Mouse (Mus musculus) ovary, postnatal 10 days (tissue): ENCODE data around the gene Peli2.
"Not testable (repeated sequence)": the region's sequence is repeated elsewhere in the genome, so short reads cannot be mapped to it uniquely, and the experiment has no call there.

Experiments used
- DNase-seq: peaks from one replicate; pipeline ENCODE4 v3.0.0; 2022; ENCODE audit warnings: low spot score

Peli2 gene

GRCm38 (mm10) chr14:48120752-48121528 lies at the start of gene Peli2:
Gene Peli2 (plus strand): TSS chr14:48120823.
- peak; percentile 69 for DNase-seq

DNA sequence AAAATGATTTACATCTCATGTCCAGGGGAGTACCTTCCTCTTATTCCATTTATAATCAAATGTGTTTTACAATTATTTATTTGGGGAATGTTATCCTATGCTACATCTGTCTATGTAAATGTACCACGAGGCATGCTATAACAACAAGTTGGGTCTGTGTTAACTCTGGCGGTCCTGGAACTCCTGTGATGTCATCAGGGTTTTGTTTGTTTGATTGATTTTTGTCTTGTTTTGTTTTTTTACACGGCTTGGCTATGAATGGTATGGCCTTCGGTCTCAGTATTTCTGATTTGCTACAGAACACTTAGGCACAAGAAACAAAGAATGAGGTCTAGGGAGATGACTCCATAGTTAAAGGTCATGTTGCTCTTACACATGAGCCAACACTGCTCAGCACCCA lies 48.5 kb upstream of the Peli2 start:
- no peak for DNase-seq

GRCm38 (mm10) chr14:48073247-48074161 lies 47.1 kb upstream of the Peli2 start:
- no peak for DNase-seq

DNA sequence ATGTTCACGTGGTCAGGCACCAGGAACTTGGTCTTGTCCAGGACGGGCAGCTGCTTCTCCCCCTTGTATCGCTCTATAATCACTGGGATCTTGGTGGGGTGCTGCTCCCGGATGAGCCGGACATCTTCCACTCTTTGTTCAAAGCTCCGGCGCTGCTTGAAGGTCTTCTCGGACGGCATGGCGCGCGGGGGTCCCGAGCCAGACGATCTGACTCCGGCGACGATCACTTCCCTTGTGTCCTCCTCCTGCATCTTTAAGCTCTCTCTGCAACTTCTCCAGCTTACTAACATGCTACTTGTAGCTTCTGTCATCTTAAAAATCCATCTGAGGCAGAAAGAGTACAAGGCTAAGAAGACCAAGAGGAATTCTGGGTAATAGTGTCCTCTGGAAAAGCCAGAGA lies 41.0 kb upstream of the Peli2 start:
- not testable (repeated sequence) for DNase-seq

DNA sequence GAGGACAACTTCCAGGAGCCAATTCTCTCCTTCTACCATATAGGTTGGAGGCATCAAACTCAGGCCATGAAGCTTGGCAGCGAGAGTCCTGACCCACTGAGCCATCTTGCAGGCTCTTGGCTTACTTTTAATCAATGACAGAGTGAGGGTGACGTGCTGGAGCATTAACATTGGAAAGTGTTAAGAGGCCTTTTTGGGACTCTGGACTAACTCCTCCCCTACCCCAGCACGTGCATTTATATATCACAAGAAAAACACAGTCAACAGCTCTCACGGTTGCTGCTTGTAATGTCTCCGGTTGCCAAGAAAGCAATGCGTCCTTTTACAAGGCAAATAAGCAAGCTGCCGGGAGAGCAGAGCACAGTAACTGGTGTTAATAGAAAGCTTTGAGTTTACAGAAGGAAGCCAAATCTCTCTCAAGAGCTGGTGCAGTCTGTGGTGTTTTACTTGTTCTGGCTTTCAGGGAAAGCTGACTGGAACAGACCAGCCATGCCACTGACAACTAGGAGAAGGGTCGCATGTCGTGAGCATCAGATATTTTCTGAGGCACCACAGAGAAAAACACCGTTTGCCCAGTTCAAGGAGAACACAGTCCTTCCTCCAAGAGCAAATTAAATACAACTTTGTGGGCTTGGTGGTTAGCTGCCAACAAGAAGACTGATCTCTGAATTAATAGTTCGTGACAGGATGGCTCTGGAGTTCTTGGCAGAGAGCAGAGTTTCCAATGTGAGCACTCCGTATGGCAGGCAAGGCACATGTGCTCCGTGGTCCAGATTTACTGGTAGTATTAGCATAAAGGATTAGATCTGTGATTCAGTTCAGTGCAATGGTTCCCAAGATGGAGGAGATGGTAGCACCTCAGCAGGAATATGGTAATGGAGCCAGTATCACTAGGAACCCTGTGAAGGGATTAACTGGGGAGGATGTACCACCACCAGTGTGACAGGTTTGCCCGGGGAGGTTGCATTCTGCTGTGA lies 36.5 kb upstream of the Peli2 start:
- DNase-seq: no peak

GRCm38 (mm10) chr14:48086682-48087297 lies 33.8 kb upstream of the Peli2 start:
- DNase-seq: no peak

GRCm38 (mm10) chr14:48087298-48087830 lies 33.3 kb upstream of the Peli2 start:
- DNase-seq: no peak

DNA sequence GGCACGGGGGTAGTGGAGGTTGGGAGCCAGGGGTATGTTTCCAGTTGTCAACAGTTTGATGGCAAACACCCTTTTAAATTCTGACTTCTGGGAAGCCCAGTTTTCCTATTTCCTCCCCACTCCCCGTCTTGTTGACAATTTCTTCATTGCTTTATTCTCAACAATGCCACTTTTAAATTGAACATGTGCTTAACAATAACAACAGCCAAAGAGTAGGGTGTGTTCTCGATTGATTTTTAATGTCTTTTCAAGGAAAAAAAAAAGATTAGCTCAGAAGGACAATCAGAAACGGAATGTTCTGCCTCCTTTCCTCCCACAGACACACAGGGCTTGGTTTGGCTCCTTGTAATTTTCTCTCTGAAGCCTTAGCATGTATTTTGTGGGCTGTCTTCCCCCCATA lies 30.2 kb upstream of the Peli2 start:
- DNase-seq: no peak

DNA sequence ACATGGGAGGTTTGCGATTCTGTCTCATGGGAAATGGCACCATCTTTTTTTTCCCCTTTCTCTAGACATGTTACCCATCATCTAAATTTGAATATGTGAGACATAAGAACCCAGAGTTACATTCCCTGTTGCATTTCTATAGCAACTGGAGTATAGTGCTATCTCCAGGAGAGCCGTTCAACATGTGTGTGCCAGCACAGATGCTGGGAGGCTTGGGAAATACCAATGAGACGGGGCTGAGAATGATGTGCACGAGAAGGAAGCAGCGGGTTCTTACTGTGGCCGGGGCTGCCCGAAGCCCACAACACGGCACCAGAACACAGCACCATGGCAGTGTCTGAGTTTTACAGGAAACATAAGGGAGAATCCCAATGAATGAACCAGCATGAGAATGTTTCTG lies 29.5 kb upstream of the Peli2 start:
- no peak for DNase-seq

- DNase-seq: no peak
Observed at GRCm38 (mm10) chr14:48098253-48098652, 22.4 kb upstream of the Peli2 start.

- DNase-seq: no peak
Observed at GRCm38 (mm10) chr14:48099354-48099753, 21.3 kb upstream of the Peli2 start.

- no peak for DNase-seq
Observed at GRCm38 (mm10) chr14:48106453-48106852, 14.2 kb upstream of the Peli2 start.

- no peak for DNase-seq
Observed at GRCm38 (mm10) chr14:48117986-48118385, 2.6 kb upstream of the Peli2 start.

DNA sequence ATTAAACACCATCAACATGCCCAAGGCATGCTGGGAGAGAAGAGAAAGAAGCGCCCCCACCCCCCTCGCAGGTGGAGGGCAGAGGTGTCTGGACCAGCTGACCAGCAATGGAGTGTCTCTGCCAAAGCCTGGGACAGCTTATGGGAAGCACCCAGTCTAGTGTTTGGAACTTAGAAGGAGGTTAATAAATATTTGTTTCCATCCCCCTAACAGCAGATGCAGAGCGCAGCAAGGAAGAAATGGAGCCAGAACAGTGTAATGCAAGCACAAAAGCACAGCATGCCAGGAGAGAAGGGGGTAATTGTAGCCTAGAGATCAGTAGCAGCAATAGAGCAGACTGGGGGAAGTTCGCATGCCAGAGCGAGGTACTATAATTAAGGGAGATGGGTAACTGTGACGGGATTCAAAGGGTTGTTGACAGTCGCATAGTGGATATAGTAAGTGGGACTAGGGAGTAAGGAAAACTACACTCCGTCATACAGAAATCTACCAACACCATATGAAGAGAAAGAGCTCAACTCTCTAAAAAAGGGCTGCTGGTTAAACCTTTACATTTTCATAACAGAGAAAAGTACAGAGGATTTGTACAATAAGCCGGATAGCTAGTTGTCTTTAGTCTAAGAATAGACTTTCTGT lies 1.5 kb upstream of the Peli2 start:
- no peak for DNase-seq

GRCm38 (mm10) chr14:48119648-48120270 lies 864 bp upstream of the Peli2 start:
- no peak for DNase-seq

DNA sequence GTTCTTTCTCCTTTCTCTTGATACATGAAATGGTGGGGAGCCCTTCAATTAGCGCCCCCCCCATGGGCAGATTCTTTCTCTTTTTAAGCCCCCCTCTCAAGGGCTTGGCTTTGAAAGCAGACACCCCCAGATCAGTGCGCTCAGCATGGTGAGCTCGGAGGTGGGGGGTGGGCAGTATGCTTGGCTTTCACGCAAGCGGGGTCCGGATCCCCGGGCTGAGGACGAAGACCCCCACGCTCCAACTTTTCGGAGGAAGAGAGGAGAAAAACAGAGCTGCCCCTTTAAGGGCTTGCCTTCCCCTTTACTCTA lies 226 bp upstream of the Peli2 start:
- no peak for DNase-seq

DNA sequence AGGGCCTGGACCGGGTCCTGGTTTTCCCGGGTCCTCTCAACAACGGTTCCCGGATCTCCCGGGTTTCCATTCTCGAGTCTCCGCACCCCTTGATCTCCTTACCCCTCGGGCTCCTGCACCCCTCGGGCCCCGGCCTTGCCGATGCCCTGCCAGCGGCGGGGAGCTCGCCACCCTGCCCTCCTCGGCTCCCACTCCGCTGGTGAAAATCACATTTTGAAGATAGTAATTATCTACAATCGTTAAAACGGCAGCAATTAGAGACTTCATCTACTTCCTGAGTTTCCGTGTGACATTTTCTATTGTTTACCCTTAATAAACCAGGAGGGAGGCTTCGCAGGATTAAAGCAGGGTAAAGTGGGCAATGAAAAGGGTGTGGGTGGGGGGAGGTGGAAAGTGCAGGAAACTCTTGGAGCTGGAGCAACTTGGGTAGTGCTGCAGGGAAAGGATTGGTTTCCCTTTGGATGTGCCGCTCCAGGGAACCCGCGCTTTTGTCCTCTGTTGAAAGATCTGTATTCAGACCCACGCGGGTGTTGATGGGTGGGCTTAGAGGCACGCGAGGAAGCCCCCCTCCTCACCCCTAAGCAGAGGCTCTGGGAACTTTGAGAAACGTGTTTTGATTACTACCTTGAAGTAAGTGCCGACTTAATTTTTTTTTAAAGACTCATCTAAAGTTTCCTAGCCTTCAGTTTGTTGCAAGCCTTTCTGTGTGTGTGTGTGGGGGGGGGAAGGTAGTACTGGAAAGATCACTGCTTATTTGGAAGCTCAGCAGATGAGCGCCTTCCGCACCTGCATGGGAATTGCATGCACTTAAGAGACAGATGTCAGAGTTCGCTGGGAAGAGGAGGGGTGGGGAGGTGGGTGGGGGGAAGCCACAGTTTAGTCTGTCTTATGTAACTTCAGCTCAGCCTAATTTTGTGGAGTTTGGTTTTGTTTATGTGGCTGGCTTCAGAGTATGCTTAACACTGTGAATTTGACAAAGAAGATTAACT lies 1.2 kb downstream of the Peli2 start:
- DNase-seq: no peak

- no peak for DNase-seq
Observed at GRCm38 (mm10) chr14:48124011-48124410, 3.4 kb downstream of the Peli2 start.

DNA sequence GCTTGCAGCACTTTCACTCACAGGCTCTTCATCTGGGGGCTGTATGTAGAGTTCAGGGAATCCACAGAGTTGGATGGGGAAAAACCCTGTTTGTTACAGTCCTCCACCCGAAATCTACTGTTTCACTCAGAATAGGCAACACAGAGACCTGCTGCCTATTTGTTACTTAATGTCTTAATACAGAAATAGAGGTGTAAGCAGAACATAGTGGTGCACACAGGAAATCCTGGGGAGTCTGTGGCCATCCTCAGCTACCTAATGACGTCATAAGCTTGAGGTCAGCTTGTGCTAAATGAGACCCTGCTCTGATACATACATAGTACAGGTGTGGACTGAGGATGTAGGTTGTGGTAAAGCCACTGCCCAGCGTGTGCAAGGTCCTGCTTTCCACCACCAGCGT lies 4.2 kb downstream of the Peli2 start:
- DNase-seq: no peak
